Mouse (Mus musculus) heart, embryonic 12.5 days (tissue): ENCODE measurements around the gene Rasgrf1. TPM values are rescaled to one million over a fixed set of nuclear protein-coding genes. Genes with fewer than 3 reads are reported as not detected.

Experiments used
- ATAC-seq: fragments of 200-750 bp; cut with Nextera tagmentation; 2 replicates; pipeline ENCODE4 v1.8.0; 2017; ENCODE audit warnings: moderate TSS enrichment, moderate library complexity; ENCODE audit not compliant: insufficient number of reproducible peaks, low FRiP score
- H3K27ac ChIP-seq: fragments of 300-500 bp; sonication (generic); 2 replicates; pipeline ENCODE4 v1.5.1; 2016; ENCODE audit warnings: mild to moderate bottlenecking, moderate library complexity; ENCODE audit not compliant: poor library complexity, severe bottlenecking
- H3K27me3 ChIP-seq: fragments of 300-500 bp; sonication (generic); replicated peaks from 2 replicates; pipeline ENCODE4 v1.6.1; 2016; ENCODE audit warnings: mild to moderate bottlenecking, moderate library complexity
- H3K36me3 ChIP-seq: fragments of 300-500 bp; sonication (generic); 2 replicates; pipeline ENCODE4 v1.6.1; 2016; ENCODE audit warnings: mild to moderate bottlenecking, moderate library complexity
- H3K4me1 ChIP-seq: fragments of 300-500 bp; sonication (generic); replicated peaks from 2 replicates; pipeline ENCODE4 v1.6.1; 2016; ENCODE audit warnings: mild to moderate bottlenecking
- H3K4me2 ChIP-seq: fragments of 300-500 bp; sonication (generic); 2 replicates; pipeline ENCODE4 v1.6.1; 2016; ENCODE audit warnings: mild to moderate bottlenecking, moderate library complexity
- H3K4me3 ChIP-seq: fragments of 300-500 bp; sonication (generic); 2 replicates; pipeline ENCODE4 v1.5.1; 2016; ENCODE audit warnings: mild to moderate bottlenecking
- H3K9ac ChIP-seq: fragments of 300-500 bp; sonication (generic); 2 replicates; pipeline ENCODE4 v1.6.1; 2016; ENCODE audit warnings: mild to moderate bottlenecking, moderate library complexity
- H3K9me3 ChIP-seq: fragments of 300-500 bp; sonication (generic); replicated peaks from 2 replicates; pipeline ENCODE4 v1.6.1; 2016; ENCODE audit warnings: mild to moderate bottlenecking, moderate library complexity
- WGBS: fragments of 180-500 bp; shearing (Covaris S2); methylation state at CpG from one replicate; pipeline ENCODE4 v1.1.7; 2016; 5-methylcytosine and 5-hydroxymethylcytosine counted together
- polyA plus RNA-seq: library from polyadenylated mRNA; unstranded; fragments of >200 nt; fragmentation: Nextera tagmentation; extraction: Ambion mirVana; gene quantifications from 2 replicates; pipeline ENCODE4 v1.2.1, GENCODE M21; 2016

The Rasgrf1 gene
- polyA plus RNA-seq, 1 experiment from 2014 or later = 0.06 TPM

DNA sequence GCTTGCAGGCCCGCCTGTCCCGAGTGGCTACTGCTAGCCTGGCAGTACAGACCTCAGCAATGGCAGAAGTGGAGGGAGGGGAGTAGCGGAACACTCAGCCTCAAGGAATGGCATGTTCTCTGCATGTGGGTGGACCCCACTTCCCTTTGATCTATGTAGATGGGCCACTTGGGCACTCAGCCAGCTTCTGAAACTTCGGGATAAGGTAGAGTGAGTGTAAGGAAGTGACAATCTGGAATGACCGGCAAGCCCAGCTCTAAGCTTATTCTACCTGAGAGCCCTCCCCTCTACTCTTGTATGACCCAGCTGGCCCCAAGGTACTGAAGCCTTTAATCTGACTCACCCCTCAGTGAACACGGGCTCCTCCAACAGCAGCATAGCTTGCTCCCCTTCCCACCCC lies 98.4 kb downstream of the Rasgrf1 start:
- Histone ChIP-seq H3K9ac (no peak overlapping the region), H3K9me3 (no peaks in the 10 kb centered on the region), H3K4me2 (no peak overlapping the region), H3K27me3 (no peaks in the 10 kb centered on the region; the same call in 1 of the 2 replicates), H3K27ac (no peak overlapping the region), H3K36me3 (no peaks in the 10 kb centered on the region), H3K4me1 (peaks cover 6% of the 10 kb centered on the region), H3K4me3 (no peak overlapping the region)
- 51% methylated on average over 6 of the region's 6 CpGs for WGBS
- no peak for ATAC-seq

DNA sequence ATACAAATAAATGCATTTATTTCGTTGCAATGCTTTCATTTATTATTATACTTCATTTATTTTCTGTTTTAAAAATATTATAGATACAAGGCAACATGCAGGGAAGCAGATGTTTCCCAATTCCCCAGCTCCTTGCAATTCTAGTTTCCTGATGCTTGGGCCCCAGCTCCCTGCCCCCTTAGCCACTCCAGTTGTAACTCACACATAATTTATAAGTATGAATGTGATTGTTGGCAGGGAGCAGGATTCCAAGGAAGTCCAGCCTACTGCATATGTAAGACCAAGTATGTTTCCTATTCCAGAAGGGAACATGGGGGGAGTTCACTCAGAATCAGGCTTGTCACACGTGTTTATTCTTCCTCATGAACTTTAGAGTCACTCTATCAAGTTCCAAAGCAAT lies 102.1 kb downstream of the Rasgrf1 start:
- no peak for ATAC-seq
- Histone ChIP-seq H3K4me3 (no peak overlapping the region), H3K27ac (no peak overlapping the region), H3K9ac (no peak overlapping the region), H3K36me3 (no peaks in the 10 kb centered on the region), H3K9me3 (no peaks in the 10 kb centered on the region), H3K27me3 (no peaks in the 10 kb centered on the region), H3K4me1 (peaks cover 6% of the 10 kb centered on the region), H3K4me2 (no peak overlapping the region)
- WGBS = 60% methylated on average over 2 of the region's 2 CpGs

DNA sequence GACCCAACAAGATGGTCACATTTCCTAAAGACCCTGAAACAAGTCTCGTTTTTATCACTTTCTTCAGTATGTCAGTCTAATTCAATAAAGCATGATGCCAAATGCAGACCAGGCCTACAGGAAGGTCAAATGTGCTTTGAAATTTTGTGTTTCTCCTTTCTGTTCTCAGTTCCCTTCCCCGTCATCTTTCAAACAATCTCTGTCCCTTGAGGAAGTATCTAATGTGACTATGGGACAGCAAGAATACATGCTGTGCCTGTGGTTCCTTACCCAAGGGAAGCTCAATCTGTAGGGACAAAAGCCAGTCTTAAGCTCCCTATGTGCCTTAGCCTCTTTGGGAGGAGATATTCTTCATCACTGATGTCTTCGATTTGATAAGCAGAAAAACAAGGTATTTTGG lies 104.9 kb downstream of the Rasgrf1 start:
- ATAC-seq = no peak

GRCm38 (mm10) chr9:90016204-90016603 lies 106.5 kb downstream of the Rasgrf1 start:
- no peak overlapping the region for H3K27ac ChIP-seq
- WGBS = 66% methylated on average over 6 of the region's 6 CpGs
- no peak overlapping the region for H3K9ac ChIP-seq
- H3K4me1 ChIP-seq = no peaks in the 10 kb centered on the region
- no peaks in the 10 kb centered on the region for H3K27me3 ChIP-seq
- H3K4me3 ChIP-seq = no peak overlapping the region
- H3K9me3 ChIP-seq = no peaks in the 10 kb centered on the region
- H3K4me2 ChIP-seq = no peak overlapping the region
- no peaks in the 10 kb centered on the region for H3K36me3 ChIP-seq
- ATAC-seq = no peak

More for the DNA sequence above, 104.9 kb downstream of the Rasgrf1 start:
- Histone ChIP-seq H3K4me3 (no peak overlapping the region), H3K27ac (no peak overlapping the region), H3K9ac (no peak overlapping the region), H3K36me3 (no peaks in the 10 kb centered on the region), H3K27me3 (no peaks in the 10 kb centered on the region), H3K4me1 (no peaks in the 10 kb centered on the region), H3K4me2 (no peak overlapping the region), H3K9me3 (no peaks in the 10 kb centered on the region)
- 74% methylated on average over 3 of the region's 3 CpGs for WGBS

DNA sequence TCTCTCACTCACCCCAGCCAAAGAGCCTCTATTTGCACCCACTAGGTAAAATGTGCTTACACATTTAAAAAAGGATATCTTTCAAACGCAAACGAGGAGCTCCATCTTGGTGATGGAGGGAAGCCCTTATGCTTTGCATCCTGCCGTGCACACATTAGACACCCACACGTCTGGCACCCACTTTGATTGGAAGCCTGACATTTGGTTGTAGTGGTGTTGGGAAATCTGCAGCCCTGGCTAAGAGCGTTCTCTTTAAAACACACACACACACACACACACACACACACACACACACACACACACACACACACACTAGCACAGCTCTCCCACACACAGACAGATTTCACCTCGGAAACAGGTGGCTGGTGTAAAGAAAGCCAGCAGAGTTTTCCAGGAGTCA lies 111.2 kb downstream of the Rasgrf1 start:
- Histone ChIP-seq H3K27ac (no peak overlapping the region), H3K4me2 (no peak overlapping the region), H3K27me3 (no peaks in the 10 kb centered on the region), H3K4me1 (no peaks in the 10 kb centered on the region), H3K4me3 (no peak overlapping the region), H3K9me3 (no peaks in the 10 kb centered on the region), H3K36me3 (no peaks in the 10 kb centered on the region), H3K9ac (no peak overlapping the region)
- ATAC-seq = no peak
- 70% methylated on average over 6 of the region's 6 CpGs for WGBS

- 82% methylated on average over 4 of the region's 4 CpGs for WGBS
Observed at GRCm38 (mm10) chr9:90021442-90021841, 111.7 kb downstream of the Rasgrf1 start.

DNA sequence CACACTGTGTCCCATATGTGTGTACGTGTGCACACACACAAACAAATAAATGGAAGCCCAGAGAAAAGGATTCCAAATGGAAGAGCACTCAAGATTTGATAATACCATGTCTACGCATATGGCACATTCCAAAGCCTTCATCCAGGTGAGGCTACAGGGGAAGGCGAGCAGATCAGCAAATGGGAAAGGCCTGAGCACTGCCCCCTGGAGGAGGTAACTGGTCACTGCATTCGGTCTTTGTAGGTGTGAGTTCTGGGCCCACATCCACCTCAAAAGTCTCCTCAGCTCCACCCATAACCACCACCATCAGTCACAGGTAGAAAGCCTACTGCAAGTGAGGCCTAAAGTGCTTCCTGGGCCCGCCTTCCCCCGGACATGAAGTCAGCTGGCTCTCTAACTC lies 118.0 kb downstream of the Rasgrf1 start:
- WGBS = 86% methylated on average over 6 of the region's 6 CpGs
- Histone ChIP-seq H3K27ac (no peak overlapping the region), H3K27me3 (no peaks in the 10 kb centered on the region), H3K4me2 (no peak overlapping the region), H3K4me1 (no peaks in the 10 kb centered on the region), H3K9ac (no peak overlapping the region), H3K4me3 (no peak overlapping the region), H3K9me3 (no peaks in the 10 kb centered on the region), H3K36me3 (no peaks in the 10 kb centered on the region)
- no peak for ATAC-seq

More at GRCm38 (mm10) chr9:90021442-90021841, 111.7 kb downstream of the Rasgrf1 start:
- Histone ChIP-seq H3K27ac (no peak overlapping the region), H3K27me3 (no peaks in the 10 kb centered on the region), H3K4me1 (no peaks in the 10 kb centered on the region), H3K4me2 (no peak overlapping the region), H3K9me3 (no peaks in the 10 kb centered on the region), H3K9ac (no peak overlapping the region), H3K36me3 (no peaks in the 10 kb centered on the region), H3K4me3 (no peak overlapping the region)
- ATAC-seq = no peak

DNA sequence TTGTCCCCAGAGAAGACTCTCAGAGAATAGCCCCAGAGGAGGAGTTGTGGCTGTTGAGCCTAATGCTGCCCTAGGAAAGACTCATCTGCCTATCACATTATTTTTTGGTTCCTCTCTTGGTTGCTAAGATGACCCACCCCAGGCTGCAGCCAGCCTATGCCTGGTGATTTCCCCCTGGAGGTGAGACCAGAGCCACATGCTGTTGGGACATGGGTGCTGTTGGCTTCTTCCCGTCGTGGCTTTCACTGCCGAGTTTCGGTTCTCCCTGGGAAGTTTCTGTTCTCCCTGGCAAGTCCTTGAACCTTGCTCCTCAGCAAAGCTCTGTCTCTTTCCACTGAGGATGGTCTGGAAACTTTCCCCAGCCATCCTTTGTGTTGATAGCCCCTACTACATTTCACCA lies 124.2 kb downstream of the Rasgrf1 start:
- H3K4me1 ChIP-seq = no peaks in the 10 kb centered on the region
- no peak overlapping the region for H3K4me2 ChIP-seq
- WGBS = 77% methylated on average over 4 of the region's 4 CpGs
- no peak for ATAC-seq
- H3K27ac ChIP-seq = no peak overlapping the region
- H3K9me3 ChIP-seq = no peaks in the 10 kb centered on the region
- no peaks in the 10 kb centered on the region for H3K27me3 ChIP-seq
- no peaks in the 10 kb centered on the region for H3K36me3 ChIP-seq
- H3K9ac ChIP-seq = no peak overlapping the region
- no peak overlapping the region for H3K4me3 ChIP-seq

GRCm38 (mm10) chr9:90035168-90035567 lies 125.5 kb downstream of the Rasgrf1 start:
- H3K4me2 ChIP-seq = no peak overlapping the region
- H3K4me1 ChIP-seq = no peaks in the 10 kb centered on the region
- no peak for ATAC-seq
- no peaks in the 10 kb centered on the region for H3K36me3 ChIP-seq
- H3K27ac ChIP-seq = no peak overlapping the region
- no peaks in the 10 kb centered on the region for H3K9me3 ChIP-seq
- WGBS = 77% methylated on average over 2 of the region's 2 CpGs
- H3K27me3 ChIP-seq = no peaks in the 10 kb centered on the region
- no peak overlapping the region for H3K4me3 ChIP-seq
- H3K9ac ChIP-seq = no peak overlapping the region

DNA sequence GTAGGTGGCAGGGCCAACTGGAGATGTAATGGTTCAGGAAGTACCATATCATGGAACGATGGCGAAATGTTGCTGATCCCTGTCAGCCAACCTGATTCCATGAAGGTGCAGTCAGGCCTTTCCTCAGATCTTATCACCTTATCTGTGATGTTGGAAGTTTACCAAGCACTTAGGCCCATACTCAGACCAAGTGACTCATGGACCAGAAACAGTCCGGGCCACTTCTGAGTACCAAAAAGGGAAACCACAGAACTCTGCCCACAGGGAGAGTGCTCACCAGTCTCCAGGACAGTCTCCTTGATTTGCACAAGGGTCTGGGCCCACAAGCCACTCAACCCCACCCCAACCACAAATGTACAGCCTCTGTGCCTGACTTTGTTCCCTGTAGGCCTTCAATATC lies 126.1 kb downstream of the Rasgrf1 start:
- no peak overlapping the region for H3K4me2 ChIP-seq
- H3K4me3 ChIP-seq = no peak overlapping the region
- no peak for ATAC-seq
- H3K9ac ChIP-seq = no peak overlapping the region
- H3K36me3 ChIP-seq = no peaks in the 10 kb centered on the region
- no peak overlapping the region for H3K27ac ChIP-seq
- H3K4me1 ChIP-seq = no peaks in the 10 kb centered on the region
- WGBS = 70% methylated on average over 3 of the region's 3 CpGs
- no peaks in the 10 kb centered on the region for H3K27me3 ChIP-seq
- H3K9me3 ChIP-seq = no peaks in the 10 kb centered on the region

- Histone ChIP-seq H3K4me1 (no peaks in the 10 kb centered on the region), H3K4me2 (no peak overlapping the region), H3K27ac (no peak overlapping the region), H3K27me3 (no peaks in the 10 kb centered on the region), H3K36me3 (no peaks in the 10 kb centered on the region), H3K9ac (no peak overlapping the region), H3K9me3 (no peaks in the 10 kb centered on the region), H3K4me3 (no peak overlapping the region)
- no peak for ATAC-seq
- 73% methylated on average over 4 of the region's 4 CpGs for WGBS
Observed at GRCm38 (mm10) chr9:90036313-90036712, 126.6 kb downstream of the Rasgrf1 start.

DNA sequence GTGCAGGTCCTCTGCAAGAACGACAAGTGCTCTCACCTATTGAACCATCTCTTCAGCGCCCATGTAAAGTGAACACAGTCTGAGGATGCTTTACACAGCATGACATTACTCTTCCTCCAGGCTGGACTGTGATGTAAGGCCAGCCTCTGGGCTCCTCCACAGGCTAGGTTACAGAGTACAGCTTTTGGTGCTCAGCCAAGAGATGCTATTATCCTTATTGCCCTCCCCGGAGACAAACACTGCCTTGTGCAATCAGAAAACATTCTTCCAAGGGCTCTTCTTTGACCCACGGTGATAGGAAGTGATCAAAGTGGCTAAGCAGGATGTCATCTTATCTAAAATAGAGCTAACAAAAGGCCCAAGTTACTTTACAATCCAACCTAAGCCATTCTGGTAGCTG lies 128.8 kb downstream of the Rasgrf1 start:
- no peaks in the 10 kb centered on the region for H3K4me1 ChIP-seq
- no peak overlapping the region for H3K4me3 ChIP-seq
- no peaks in the 10 kb centered on the region for H3K27me3 ChIP-seq
- no peak overlapping the region for H3K4me2 ChIP-seq
- H3K9ac ChIP-seq = no peak overlapping the region
- no peak overlapping the region for H3K27ac ChIP-seq
- no peaks in the 10 kb centered on the region for H3K36me3 ChIP-seq
- no peak for ATAC-seq
- no peaks in the 10 kb centered on the region for H3K9me3 ChIP-seq
- WGBS = 65% methylated on average over 4 of the region's 4 CpGs
